ENCODE assay signal across 8 mouse cellular contexts in the genomic region with DNA sequence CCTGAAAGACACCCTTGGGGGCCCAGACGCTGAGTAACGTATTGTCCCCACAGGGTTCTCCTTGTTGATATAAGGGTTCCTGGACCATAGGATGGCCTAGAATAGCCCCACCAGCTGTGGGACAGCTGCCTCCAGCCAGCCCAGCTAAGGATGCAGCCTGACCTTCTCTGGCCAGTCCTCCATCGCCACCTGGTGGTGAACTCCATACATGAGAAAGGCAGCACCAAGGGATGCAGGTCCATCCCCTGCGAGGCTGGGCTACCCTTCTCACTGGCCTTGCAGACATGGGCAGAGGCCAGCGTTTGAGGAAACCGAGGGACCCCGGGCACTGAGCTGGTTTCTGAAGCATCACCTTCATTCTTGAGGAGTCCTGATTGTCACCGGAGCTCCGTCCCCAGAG. TPM values are rescaled to one million over a fixed set of nuclear protein-coding genes. Genes with fewer than 3 reads are reported as not detected.
A peak's percentile ranks its signal among the peaks of the same experiment; 100 is the strongest.
DNase-seq lines count a peak whose midpoint lies in the region; ATAC-seq and TF ChIP-seq lines count a peak whose summit lies in the region.

No protein-coding gene starts in this region.

- WGBS in liver, embryonic 12.5 days (ENCODE audit: insufficient replicate concordance) = 20% methylated on average over 9 of the region's 9 CpGs
- WGBS in embryonic facial prominence, embryonic 14.5 days = 19% methylated on average over 9 of the region's 9 CpGs
- 18% methylated on average over 9 of the region's 9 CpGs for WGBS in kidney, embryonic 16.5 days
- WGBS in liver, adult 2 months = 20% methylated on average over 9 of the region's 9 CpGs
- 11% methylated on average over 9 of the region's 9 CpGs for WGBS in neural tube, embryonic 12.5 days
- WGBS in stomach, postnatal 0 days = 12% methylated on average over 9 of the region's 9 CpGs

- peaks cover 35% of the 10 kb centered on the region; the same call in 1 of the 2 replicates for H3K27me3 ChIP-seq in liver, embryonic 12.5 days (replicated peaks)
- no peaks in the 10 kb centered on the region; the same call in 1 of the 2 replicates for H3K27me3 ChIP-seq in embryonic facial prominence, embryonic 14.5 days (replicated peaks; ENCODE audit: control insufficient read depth, insufficient read depth, low read length)
- H3K27me3 ChIP-seq in kidney, embryonic 16.5 days (ENCODE audit: insufficient read depth, low read length) = peaks cover 25% of the 10 kb centered on the region
- H3K27me3 ChIP-seq in liver, adult 2 months (ENCODE audit: control insufficient read depth, insufficient read depth, low read length) = no peaks in the 10 kb centered on the region
- H3K27me3 ChIP-seq in neural tube, embryonic 12.5 days (replicated peaks) = peaks cover 36% of the 10 kb centered on the region
- no peaks in the 10 kb centered on the region for H3K27me3 ChIP-seq in stomach, postnatal 0 days (ENCODE audit: control insufficient read depth, insufficient read depth, low read length)

- peak; percentile 77 for DNase-seq in liver
- DNase-seq in embryonic facial prominence, embryonic 14.5 days (ENCODE audit: low spot score) = peak; percentile 77
- DNase-seq in heart, adult 9 months (ENCODE audit: low spot score in 2 of 2) = peak; percentile 77 to 83
- DNase-seq in liver, adult 2 months (ENCODE audit: extremely low read depth, low read depth, low spot score) = peak; percentile 42
- DNase-seq in stomach, postnatal 0 days (ENCODE audit: low spot score) = peak; percentile 85

- TF ChIP-seq EP300 in stomach, postnatal 0 days (optimal IDR thresholded peaks at IDR 0.05) = no peak

- no peaks in the 10 kb centered on the region for H3K4me1 ChIP-seq in liver, embryonic 12.5 days
- no peaks in the 10 kb centered on the region for H3K4me1 ChIP-seq in embryonic facial prominence, embryonic 14.5 days (ENCODE audit: control insufficient read depth, insufficient read depth, low read length)
- peaks cover 2% of the 10 kb centered on the region; the same call in 1 of the 2 replicates for H3K4me1 ChIP-seq in kidney, embryonic 16.5 days (ENCODE audit: insufficient read depth, low read length)
- no peaks in the 10 kb centered on the region for H3K4me1 ChIP-seq in liver, adult 2 months (ENCODE audit: control insufficient read depth, insufficient read depth, low read length)
- peaks cover 28% of the 10 kb centered on the region for H3K4me1 ChIP-seq in neural tube, embryonic 12.5 days
- H3K4me1 ChIP-seq in stomach, postnatal 0 days (replicated peaks; ENCODE audit: control insufficient read depth, insufficient read depth) = no peaks in the 10 kb centered on the region

- H3K4me3 ChIP-seq in liver, embryonic 12.5 days = no peak overlapping the region
- H3K4me3 ChIP-seq in embryonic facial prominence, embryonic 14.5 days (ENCODE audit: low read depth, low read length) = no peak overlapping the region
- H3K4me3 ChIP-seq in kidney, embryonic 16.5 days (ENCODE audit: low read length) = no peak overlapping the region
- no peak overlapping the region for H3K4me3 ChIP-seq in liver, adult 2 months (ENCODE audit: insufficient read depth, low read depth, low read length)
- H3K4me3 ChIP-seq in neural tube, embryonic 12.5 days = no peak overlapping the region
- H3K4me3 ChIP-seq in stomach, postnatal 0 days (ENCODE audit: low read depth, low read length) = no peak overlapping the region

- H3K36me3 ChIP-seq in liver, embryonic 12.5 days = no peaks in the 10 kb centered on the region
- no peaks in the 10 kb centered on the region for H3K36me3 ChIP-seq in embryonic facial prominence, embryonic 14.5 days (ENCODE audit: control insufficient read depth, insufficient read depth, low read length)
- H3K36me3 ChIP-seq in kidney, embryonic 16.5 days (ENCODE audit: insufficient read depth, low read length) = no peaks in the 10 kb centered on the region
- no peaks in the 10 kb centered on the region for H3K36me3 ChIP-seq in liver, adult 2 months (ENCODE audit: control insufficient read depth, insufficient read depth, low read length)
- H3K36me3 ChIP-seq in neural tube, embryonic 12.5 days = no peaks in the 10 kb centered on the region
- no peaks in the 10 kb centered on the region for H3K36me3 ChIP-seq in stomach, postnatal 0 days (ENCODE audit: control insufficient read depth, insufficient read depth, low read length)

- ATAC-seq in liver, embryonic 12.5 days = no peak
- ATAC-seq in embryonic facial prominence, embryonic 14.5 days (ENCODE audit: low read depth) = peak; percentile 79; the same call in 1 of the 2 replicates
- peak; percentile 77 for ATAC-seq in kidney, embryonic 16.5 days (ENCODE audit: low FRiP score, low TSS enrichment)
- ATAC-seq in neural tube, embryonic 12.5 days (ENCODE audit: low FRiP score, low read depth) = peak; percentile 46; the same call in 1 of the 2 replicates
- ATAC-seq in stomach, postnatal 0 days (ENCODE audit: low FRiP score, low TSS enrichment) = peak; percentile 85

- no peak for TF ChIP-seq POLR2A in liver, adult 2 months (IDR thresholded peaks at IDR 0.05; ENCODE audit: extremely low read depth, insufficient read depth, low read length)

- H3K4me2 ChIP-seq in liver, embryonic 12.5 days = no peak overlapping the region
- no peak overlapping the region for H3K4me2 ChIP-seq in embryonic facial prominence, embryonic 14.5 days (ENCODE audit: low read depth, low read length)
- no peak overlapping the region for H3K4me2 ChIP-seq in kidney, embryonic 16.5 days (replicated peaks; ENCODE audit: low read depth, low read length)
- H3K4me2 ChIP-seq in neural tube, embryonic 12.5 days (replicated peaks) = no peak overlapping the region
- no peak overlapping the region for H3K4me2 ChIP-seq in stomach, postnatal 0 days (replicated peaks; ENCODE audit: low read depth)

- H3K27ac ChIP-seq in liver, embryonic 12.5 days = no peak overlapping the region
- no peak overlapping the region for H3K27ac ChIP-seq in embryonic facial prominence, embryonic 14.5 days (replicated peaks; ENCODE audit: low read depth, low read length)
- no peak overlapping the region for H3K27ac ChIP-seq in kidney, embryonic 16.5 days (ENCODE audit: low read length)
- no peak overlapping the region for H3K27ac ChIP-seq in liver, adult 2 months (replicated peaks; ENCODE audit: insufficient read depth, low read depth, low read length)
- H3K27ac ChIP-seq in neural tube, embryonic 12.5 days = no peak overlapping the region
- no peak overlapping the region for H3K27ac ChIP-seq in stomach, postnatal 0 days (replicated peaks)

- H3K9ac ChIP-seq in liver, embryonic 12.5 days = no peak overlapping the region
- H3K9ac ChIP-seq in embryonic facial prominence, embryonic 14.5 days (ENCODE audit: low read depth, low read length) = no peak overlapping the region
- H3K9ac ChIP-seq in kidney, embryonic 16.5 days (replicated peaks; ENCODE audit: low read length) = no peak overlapping the region
- H3K9ac ChIP-seq in liver, adult 2 months (ENCODE audit: low read depth, low read length) = no peak overlapping the region
- no peak overlapping the region for H3K9ac ChIP-seq in neural tube, embryonic 12.5 days
- no peak overlapping the region for H3K9ac ChIP-seq in stomach, postnatal 0 days (ENCODE audit: low read length)

- H3K9me3 ChIP-seq in liver, embryonic 12.5 days (replicated peaks) = no peaks in the 10 kb centered on the region
- no peaks in the 10 kb centered on the region for H3K9me3 ChIP-seq in embryonic facial prominence, embryonic 14.5 days (ENCODE audit: control insufficient read depth, low read length)
- H3K9me3 ChIP-seq in kidney, embryonic 16.5 days (ENCODE audit: low read length) = no peaks in the 10 kb centered on the region
- no peaks in the 10 kb centered on the region for H3K9me3 ChIP-seq in neural tube, embryonic 12.5 days
- H3K9me3 ChIP-seq in stomach, postnatal 0 days (ENCODE audit: control insufficient read depth, low read length) = no peaks in the 10 kb centered on the region

- no peaks in the 10 kb centered on the region for H3K79me2 ChIP-seq in liver, adult 2 months (ENCODE audit: control insufficient read depth, insufficient read depth, low read length)

- peak; percentile 99 for TF ChIP-seq CTCF in liver, adult 2 months (IDR thresholded peaks at IDR 0.05; ENCODE audit: low read depth, low read length)
- peak; percentile 99 for TF ChIP-seq CTCF in stomach, postnatal 0 days (IDR thresholded peaks at IDR 0.05; ENCODE audit: low read depth)

RNA-seq across cellular contexts. Expression of a gene that starts 15.5 kb away (rescaled TPM):
- not detected in 2 replicates for polyA plus RNA-seq in liver, embryonic 12.5 days (2016; fragmentation: Nextera tagmentation; extraction: Ambion mirVana)
- polyA plus RNA-seq in embryonic facial prominence, embryonic 14.5 days (2014; fragmentation: Nextera tagmentation; extraction: Ambion mirVana) = 0.69 and 1.2 TPM in 2 replicates
- 0.13 and 0.19 TPM in 2 replicates for polyA plus RNA-seq in kidney, embryonic 16.5 days (2015; fragmentation: Nextera tagmentation; extraction: Ambion mirVana)
- total RNA-seq in liver, adult 2 months (2014; rRNA removed) = 0.07 and 0.09 TPM in 2 replicates
- polyA plus RNA-seq in liver, adult 2 months (2012; rRNA removed) = 0.07 TPM in 2 replicates
- 0.10 and 0.13 TPM in 2 replicates for polyA plus RNA-seq in neural tube, embryonic 12.5 days (2016; fragmentation: Nextera tagmentation; extraction: Ambion mirVana)
- polyA plus RNA-seq in stomach, postnatal 0 days (2015; fragmentation: Nextera tagmentation; extraction: Ambion mirVana) = not detected in 2 replicates

RNA-seq across cellular contexts. Expression of a gene that starts 42.8 kb away (rescaled TPM):
- 0.31 and 0.38 TPM in 2 replicates for polyA plus RNA-seq in liver, embryonic 12.5 days (2016; fragmentation: Nextera tagmentation; extraction: Ambion mirVana)
- 2.4 and 2.9 TPM in 2 replicates for polyA plus RNA-seq in embryonic facial prominence, embryonic 14.5 days (2014; fragmentation: Nextera tagmentation; extraction: Ambion mirVana)
- polyA plus RNA-seq in kidney, embryonic 16.5 days (2015; fragmentation: Nextera tagmentation; extraction: Ambion mirVana) = 0.67 and 0.91 TPM in 2 replicates
- total RNA-seq in liver, adult 2 months (2014; rRNA removed) = 0.07 TPM in 1 of 2 replicates, not detected in the other
- polyA plus RNA-seq in liver, adult 2 months (2012; rRNA removed) = not detected in 2 replicates
- polyA plus RNA-seq in neural tube, embryonic 12.5 days (2016; fragmentation: Nextera tagmentation; extraction: Ambion mirVana) = 16.4 and 17.9 TPM in 2 replicates
- 1.5 and 1.7 TPM in 2 replicates for polyA plus RNA-seq in stomach, postnatal 0 days (2015; fragmentation: Nextera tagmentation; extraction: Ambion mirVana)
